Mouse (Mus musculus) adrenal gland, adult 8-10 months (tissue): ENCODE results near the gene Ssr1. TPM values are rescaled to one million over a fixed set of nuclear protein-coding genes. Genes with fewer than 3 reads are reported as not detected.
A peak's percentile ranks its signal among the peaks of the same experiment; 100 is the strongest.

Experiments used
- DNase-seq: peaks from one replicate; pipeline ENCODE4 v3.0.0; 2022
- total RNA-seq, 4 experiments: library from RNA; stranded (reverse); gene quantifications; 2 replicates each; pipeline ENCODE4 v1.2.4; 2022

Ssr1 gene
- total RNA-seq, 4 experiments from 2014 or later = 154 to 167 (median 160) TPM

DNA sequence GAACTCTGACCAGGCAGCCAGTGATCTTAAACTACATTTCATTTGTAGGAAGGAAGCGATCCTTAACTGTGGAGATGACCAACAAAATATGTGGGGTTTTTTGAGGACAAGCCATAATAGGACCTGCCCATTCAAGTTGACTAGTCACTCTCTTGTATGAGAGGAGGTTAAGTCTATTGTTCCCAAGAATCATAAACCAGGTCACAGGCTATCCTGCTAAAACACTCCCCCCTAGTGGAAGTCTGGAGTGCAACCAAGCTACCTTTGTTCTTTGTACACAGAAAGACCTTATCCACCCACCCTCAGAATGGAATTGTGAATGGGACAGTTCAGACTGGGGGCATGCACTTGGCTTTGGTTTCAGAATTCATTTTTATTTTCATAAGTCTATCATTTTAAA is 49.7 kb downstream of the Ssr1 start:
- DNase-seq = no peak

DNA sequence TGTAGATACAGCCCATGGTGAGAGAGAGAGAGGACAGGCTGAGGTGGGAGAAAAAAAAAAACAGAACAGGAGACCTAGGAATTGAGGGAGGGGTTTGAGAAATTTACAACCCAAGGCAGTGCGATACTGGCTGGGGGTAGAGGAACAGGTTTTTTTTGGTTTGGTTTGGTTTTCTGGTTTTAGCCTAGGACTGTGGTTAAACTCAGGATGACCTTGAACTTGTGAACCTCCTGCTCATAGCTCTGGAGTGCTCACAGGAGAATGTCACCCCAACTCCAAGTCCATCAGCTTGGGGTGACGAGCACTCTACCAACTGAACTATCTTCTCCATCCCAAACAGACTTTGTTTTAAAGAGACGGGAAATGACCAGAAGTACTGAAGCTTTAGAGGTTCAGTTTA is 50.6 kb downstream of the Ssr1 start:
- DNase-seq = no peak

DNA sequence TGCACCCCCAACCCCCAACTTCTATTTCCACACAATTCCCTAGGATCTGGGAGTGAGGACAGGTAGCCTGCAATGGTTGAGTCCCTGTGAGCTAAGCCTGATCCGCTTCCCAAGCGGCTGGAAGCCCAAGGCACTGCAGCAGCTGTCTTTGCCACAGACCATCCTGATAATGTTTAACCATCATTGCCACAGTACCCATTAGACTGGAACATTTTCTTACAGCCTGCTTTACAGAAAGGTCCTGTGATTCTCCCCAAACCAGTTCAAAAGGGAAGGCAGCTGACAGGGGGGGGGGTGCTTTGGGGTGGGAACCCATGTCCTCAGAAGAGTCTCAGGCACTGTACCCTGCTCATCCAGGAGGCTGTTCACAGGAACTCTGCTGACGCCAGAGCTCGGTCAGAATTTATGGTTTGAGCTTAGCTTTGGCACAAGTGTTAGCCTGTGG is 51.1 kb downstream of the Ssr1 start:
- no peak for DNase-seq

DNA sequence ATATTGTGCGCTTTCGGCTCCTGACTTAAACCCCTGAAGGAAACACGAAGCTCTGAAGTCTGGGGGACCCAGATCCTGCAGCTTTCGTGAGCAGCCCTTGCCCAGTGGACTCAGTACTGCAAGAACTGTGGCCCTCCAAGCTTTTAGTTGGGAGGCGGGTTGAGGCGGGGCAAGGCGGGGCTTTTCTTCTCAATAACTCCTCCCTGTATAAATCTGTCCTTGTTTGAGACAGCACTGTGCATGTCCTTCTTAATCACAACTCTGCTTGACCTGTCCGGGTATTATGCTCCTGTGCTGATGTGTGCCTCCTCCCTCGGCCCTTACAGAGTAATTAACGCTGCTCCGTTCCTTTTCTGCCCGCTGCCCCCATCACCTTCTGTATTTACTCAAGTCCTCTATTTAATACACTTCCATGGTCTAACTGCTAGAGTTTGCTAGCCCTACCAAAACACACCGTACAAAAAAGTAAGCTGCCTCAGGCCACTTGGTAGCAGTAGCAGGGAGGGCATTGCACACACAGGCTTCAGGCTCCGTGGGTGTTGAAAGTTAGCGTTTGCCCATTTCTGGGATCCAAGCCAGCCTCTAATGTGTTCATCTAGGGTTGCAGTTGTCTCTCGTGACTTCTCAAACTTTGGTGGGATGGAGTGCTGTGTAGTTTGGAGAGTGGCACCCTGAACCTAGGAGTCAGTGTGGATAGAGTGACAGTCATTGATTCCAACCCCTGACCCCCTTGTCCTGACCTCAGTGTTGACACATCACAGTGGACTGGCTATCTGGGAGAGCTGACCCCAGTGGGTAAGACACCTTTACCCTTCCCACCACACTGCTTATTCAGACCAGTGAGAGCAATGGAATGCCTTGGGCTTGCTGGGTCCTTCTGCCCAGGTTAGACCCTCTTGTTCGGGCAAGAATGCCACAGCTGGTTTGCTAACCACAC is 51.8 kb downstream of the Ssr1 start:
- no peak for DNase-seq

DNA sequence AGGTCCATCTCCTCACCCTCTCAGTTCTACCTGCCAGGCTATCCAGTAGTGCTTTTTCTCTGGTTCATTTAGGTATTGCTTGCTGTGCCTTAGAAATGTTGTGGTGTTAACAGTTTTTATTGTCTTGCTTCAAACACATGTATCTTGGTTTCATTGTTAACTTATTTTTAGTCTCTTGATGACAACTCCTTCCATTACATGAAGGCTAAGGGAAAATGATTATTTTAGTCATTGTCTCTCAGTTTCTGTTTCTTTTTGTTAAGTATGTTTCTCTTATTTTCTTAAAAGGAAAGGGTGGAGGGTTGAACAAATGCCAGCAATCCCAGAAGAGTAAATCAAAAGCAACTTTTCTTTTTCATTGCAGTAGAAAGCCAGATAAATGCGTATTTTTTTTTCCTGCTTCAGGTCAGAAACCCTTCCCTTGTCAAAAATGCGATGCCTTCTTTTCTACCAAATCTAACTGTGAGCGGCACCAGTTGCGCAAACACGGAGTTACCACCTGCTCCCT is 52.8 kb downstream of the Ssr1 start:
- DNase-seq = no peak

DNA sequence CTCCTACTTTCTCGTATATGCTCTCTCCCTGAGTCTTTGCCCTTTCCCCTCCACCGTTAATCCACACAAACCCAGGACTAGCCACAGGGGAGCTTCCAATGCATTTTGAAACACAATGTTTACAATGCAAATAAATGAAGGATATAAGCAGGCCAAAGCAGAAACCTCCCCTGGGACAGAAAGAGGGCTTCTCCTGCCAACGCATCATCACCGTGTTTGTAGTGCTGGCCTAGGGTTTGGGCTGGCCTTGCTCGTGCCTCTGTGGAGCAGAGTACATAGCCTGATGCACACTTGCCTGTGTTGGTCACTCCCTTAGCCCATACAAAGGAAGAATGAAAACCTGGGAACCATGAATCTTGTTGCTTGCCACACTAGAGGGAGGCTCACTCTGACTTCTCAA is 53.4 kb downstream of the Ssr1 start:
- no peak for DNase-seq

DNA sequence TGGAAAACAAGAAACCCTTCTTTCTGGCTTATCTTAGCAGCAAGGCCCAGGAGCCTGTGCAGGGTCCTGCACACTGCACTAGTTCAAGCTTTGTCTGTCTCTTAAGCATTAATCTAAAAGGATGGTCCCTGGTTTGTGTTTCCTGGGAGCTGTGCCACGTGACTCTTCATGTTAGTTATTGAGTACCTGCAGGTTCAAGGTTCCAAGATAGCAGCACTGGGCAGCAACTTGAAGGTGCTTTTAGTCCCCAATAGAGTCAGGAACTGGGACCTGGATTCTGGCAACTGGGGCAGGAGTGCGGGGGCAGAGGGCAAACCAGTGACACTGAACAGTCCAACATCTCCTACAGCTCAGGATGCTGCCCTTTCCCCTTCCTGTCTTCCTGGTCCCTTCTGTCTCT is 53.9 kb downstream of the Ssr1 start:
- DNase-seq = no peak

DNA sequence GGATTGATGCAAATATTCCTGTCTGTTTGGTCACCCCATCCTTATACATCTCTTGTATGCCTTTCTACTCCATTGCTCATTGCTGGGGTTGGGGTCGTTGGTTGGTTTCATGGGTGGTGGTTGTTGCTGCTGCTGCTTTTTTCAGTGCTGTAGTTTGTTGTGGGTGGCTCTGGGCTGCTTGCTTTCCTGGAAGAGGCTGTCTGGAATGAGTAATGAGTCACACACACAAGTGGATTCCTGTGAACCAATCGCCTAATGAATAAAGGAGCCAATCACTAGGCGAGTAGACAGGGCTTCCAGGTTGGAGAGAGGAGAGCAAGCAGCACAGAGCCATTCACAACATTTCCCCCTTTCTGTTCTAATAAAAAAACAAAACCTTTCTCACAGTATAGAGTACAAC is 57.7 kb downstream of the Ssr1 start:
- DNase-seq = no peak

DNA sequence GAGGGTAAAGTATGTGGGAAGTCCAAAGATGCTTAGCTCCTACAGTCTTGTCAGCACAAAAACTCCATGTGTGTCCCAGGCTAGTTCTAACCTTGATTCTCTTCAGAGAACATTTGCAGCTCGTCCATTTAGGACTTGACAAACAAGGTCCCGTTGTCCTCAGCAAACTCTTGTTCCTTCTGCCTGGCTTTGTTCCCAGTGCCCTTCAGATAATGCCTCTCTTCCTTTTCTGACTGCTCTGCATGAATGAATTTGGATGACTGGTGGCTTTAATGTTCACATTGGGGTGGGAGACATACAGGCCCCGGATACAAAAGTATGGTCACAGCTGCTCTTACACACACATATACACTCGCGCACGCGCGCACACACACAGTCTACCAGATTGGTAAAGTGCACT is 59.1 kb downstream of the Ssr1 start:
- peak; percentile 82 for DNase-seq

DNA sequence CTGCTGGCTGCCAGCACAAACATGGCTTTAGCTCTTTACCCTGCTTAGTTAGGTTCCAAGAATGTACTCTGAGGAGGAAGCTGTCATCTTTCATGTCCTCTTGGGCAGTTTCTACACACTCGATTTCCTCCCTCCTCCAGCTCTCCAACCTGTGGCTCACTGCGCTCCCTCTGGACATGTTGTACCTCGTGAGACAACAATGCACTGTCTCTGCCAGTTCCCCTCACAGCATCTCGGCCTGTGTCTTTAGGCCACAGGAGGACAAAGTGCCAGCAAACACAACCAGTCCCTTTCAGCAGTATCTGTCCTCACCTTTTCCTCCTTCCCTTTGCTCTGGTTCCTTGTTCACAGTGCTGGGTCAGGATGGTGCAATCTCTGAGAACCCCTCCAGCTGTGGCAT is 59.9 kb downstream of the Ssr1 start:
- no peak for DNase-seq

DNA sequence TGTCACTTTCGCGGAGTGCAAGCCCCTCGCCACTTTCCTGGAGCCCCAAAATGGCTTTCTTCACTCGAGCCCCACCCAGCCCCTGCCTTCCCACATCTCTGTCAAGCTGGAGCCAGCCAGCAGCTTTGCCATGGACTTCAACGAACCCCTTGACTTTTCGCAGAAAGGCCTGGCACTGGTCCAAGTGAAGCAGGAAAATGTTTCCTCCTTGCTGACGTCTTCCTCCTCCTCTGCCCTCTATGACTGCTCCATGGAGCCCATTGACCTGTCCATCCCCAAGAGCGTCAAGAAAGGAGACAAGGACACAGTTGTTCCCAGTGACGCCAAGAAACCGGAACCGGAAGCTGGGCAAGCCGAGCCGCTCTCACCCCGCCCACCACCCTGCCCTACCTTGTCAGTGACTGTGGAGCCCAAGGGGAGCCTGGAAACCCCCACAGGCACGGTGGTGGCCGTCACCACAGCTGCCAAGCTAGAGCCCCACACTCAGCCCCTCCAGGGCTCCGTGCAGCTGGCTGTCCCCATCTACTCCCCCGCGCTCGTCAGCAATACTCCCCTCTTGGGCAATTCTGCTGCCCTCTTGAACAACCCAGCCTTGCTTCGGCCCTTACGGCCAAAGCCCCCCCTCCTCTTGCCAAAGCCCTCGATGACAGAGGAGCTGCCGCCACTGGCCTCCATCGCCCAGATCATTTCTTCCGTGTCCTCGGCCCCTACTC is 62.7 kb downstream of the Ssr1 start:
- no peak for DNase-seq

DNA sequence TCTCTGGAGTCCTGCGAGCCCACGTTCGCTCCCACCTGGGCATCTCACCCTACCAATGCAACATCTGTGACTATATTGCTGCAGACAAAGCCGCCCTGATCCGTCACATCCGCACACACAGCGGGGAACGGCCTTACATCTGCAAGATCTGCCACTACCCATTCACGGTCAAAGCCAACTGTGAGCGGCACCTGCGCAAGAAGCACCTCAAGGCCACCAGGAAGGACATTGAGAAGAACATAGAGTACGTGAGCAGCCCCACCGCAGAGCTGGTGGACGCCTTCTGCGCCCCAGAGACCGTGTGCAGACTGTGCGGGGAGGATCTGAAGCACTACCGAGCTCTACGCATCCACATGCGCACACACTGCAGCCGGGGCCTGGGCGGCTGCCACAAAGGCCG is 63.4 kb downstream of the Ssr1 start:
- no peak for DNase-seq

DNA sequence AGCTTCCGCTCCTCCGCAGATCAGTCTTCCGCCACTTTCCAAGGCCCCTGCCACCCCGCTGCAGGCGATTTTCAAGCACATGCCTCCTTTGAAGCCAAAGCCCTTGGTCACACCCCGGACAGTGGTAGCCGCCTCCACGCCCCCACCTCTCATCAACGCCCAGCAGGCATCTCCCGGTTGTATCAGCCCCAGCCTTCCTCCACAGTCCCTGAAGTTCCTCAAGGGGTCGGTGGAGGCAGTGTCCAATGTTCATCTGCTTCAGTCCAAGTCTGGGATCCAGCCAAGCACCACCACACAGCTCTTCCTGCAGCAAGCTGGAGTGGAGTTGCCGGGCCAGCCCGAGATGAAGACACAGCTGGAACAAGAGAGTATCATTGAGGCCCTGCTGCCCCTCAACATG is 63.9 kb downstream of the Ssr1 start:
- no peak for DNase-seq

DNA sequence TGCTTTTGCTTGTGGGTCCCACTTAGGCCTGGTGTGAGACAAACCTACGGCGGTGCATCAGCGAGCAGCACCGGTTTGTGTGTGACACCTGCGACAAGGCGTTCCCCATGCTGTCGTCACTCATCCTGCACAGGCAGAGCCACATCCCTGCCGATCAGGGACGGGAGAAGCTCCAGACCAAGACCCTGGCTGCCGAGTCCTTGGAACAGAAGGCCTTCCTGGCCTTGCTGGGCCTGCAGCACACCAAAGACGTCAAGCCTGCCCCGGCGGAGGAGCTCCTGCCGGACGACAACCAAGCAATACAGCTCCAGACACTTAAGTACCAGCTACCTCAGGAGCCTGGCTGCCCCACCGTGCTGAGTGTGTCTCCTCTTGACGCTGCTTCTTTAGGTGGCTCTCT is 64.5 kb downstream of the Ssr1 start:
- peak; percentile 72 for DNase-seq

DNA sequence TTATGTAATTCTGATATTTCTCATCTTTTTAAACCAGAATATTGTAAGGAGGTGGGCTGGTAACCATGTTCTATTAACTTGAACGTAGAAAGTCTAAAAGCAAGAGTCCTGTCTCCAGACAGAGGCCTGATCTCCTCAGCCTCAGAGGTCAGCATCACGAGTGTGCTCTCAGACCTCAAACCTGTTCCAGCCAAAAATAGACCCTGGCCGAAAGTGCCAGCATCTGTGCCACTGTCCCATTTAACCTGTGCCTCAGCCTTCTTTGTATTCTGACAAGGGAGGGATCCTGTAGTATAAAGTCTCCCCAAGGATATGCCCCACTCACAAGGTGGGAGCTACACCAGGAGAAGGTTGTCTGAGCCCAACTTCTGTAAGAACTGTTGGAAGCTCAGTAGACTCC is 67.6 kb downstream of the Ssr1 start:
- DNase-seq = no peak

DNA sequence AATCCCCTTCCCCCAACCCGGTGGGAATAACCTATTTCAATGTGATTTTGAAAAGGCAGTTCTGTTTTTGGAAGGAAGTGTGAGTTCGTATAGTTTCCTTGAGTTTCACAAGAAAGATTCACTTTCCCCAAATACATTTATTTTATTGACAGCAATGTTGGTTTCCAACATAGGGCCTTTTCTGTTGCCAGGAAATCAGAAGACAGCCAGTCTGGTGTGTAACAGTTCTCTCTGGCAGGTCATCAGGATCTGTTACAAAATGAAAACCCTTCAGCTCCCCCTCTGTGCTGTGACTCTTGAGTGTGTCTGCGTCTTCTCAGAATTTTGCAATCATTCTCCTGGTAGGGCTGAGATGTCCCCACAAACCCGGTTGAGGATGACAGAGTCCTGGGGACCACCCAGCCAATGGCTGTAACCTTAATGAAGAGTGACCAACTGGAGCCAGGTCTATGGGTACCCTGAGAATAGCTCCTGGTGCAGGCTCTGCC is 69.5 kb downstream of the Ssr1 start:
- no peak for DNase-seq

DNA sequence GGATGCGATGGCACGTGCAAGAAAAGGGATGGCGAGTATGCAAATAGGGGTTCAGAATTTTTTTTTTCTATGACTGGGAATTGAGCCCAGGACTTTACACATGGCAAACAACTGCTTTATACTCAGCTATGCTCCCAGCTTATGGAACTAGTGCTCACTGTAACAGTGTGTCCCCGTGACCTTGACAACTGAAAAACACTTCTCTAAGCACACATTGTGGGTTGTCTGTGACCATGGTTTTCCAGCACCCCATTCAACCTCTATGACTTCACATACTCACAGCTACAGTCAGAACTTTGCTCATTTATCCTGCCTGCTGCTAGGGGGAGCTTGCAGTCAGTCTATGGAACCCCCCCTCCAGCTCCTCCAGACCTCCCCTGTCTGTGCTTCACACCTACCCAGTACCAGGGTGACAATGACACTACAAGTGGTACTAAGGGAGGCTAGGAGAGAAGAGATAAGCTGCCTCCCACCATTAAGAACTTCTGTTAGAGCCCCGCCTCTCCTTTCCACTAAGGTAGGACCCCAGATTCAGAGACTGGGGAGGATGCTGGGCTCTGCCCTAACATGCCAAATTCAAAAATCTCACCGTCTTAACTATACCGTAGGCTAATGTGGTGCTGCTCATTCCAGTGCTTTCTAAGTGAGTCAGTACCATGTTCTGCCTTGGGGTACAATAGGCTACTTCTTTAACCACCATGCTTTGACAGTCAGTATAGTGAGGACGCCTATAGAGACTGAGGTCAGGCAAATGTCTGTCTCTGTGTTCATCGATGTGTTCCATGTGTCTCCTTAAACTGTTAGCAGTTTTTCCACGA is 70.2 kb downstream of the Ssr1 start:
- DNase-seq = no peak

DNA sequence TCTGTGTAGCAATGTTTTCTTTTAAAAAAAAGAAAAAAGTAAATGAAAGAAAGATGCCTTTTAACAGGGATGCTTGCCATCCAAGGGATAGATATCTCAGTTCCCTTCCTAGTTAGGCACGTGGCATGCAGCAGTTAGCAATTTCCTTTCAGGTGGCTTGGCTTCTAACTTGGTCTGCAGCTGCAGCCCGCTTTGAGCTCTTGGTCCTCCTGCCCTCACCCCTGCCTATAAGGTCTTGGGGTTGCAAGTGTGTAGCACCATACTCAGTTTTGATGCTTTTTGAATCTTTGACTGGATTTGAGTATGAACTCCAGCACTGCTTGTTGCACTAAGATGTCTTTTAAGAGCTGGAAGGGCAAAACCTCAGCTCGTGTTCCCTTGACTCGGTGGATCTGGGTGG is 70.9 kb downstream of the Ssr1 start:
- no peak for DNase-seq

DNA sequence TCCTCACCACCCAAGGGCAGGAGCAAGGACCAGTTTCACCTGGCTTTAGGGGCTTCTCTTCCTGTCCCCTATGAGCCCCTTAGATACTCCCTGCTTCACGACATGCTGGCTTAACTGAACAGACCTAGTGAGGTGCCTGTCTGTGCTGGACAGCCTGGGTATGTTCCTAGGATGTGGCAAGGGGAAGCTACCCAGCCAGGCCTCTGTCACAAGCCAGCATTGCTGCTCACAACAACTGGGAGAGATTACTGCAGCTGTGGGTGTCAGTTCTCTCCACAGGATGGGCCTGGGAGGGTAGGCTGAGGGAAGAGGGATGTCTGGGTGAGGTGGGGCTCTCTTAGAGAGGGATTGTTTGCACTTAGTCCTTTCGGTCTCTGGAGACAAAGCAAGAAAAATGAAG is 73.3 kb downstream of the Ssr1 start:
- no peak for DNase-seq

DNA sequence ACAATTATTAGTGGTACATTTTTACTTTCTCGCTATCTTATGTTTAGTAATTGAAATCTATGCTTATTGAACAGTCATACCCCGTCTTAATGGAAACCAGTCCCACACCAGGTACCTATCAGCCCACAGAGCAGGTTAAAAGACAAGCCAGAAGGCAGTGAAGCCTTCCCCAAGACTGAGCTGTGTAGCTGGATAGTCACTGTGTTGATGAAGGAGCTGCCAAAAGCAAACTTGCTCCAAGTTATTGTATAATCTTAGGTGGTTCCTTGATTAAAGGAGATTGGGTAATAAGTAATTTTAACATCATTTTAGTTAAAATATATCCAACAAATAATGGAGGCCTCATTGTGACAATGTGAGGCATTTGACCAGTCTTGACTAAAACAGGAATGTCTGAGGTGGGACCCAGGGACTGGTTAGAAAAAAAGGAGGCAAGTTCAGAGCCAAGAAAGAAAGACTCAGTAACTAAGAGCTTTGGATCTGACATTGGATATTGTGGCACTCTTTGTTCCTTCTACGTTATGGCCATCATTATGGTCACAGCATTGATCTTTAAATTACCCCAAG is 74.2 kb downstream of the Ssr1 start:
- no peak for DNase-seq

DNA sequence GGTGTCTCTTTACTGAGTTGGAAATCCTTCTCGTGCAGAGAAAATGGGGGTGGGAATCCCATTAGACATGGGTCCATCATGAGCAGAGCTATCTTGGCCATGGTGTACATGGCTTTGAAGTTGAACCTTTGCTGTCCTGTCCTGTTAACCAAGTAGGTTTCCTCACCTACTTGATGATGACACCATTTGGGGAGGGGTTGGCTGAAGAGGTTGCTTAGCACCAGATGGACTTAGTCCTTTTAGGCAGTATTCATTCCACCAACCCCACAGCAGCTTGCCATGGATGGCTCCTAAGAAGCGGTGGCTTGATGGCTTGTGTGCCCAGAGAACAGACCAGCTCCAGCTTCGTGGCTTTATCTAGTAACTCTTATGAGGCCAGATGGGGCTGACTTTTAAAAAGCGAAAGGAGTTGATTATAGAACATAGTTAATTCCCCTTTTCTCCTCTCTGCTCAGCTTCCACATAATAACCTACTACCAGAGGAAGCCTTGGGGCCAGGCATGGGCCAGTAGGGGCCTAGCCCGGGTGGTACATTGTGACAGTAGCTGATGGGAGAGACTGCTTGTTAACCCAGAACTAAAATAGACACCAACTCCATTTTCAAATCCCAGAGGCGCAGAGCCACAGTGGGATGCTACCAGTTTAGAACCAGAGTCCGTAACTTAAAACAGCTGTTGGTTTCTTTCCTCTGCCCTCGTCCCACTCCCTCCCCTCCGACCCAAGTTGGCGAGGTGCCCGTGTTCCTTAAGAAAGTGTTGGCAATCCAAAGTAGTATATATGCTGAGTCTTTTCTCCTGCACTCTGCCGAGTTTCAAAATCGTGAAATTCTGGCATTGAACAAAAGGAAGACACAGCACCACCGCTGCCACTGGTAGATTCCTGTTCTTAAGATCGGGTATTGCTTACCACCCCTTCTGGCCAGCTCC is 75.4 kb downstream of the Ssr1 start:
- DNase-seq = no peak
